Mouse (Mus musculus) liver, postnatal 0 days (tissue): ENCODE data around the gene Inppl1. TPM values are rescaled to one million over a fixed set of nuclear protein-coding genes. Genes with fewer than 3 reads are reported as not detected.
A peak's percentile ranks its signal among the peaks of the same experiment; 100 is the strongest.

Source experiments
- ATAC-seq: fragments of 200-750 bp; cut with Nextera tagmentation; 2 replicates; pipeline ENCODE4 v1.8.0; 2017; ENCODE audit warnings: mild to moderate bottlenecking, moderate library complexity
- DNase-seq: peaks from one replicate; pipeline ENCODE4 v3.0.0-alpha.2; 2016
- H3K27ac ChIP-seq: fragments of 300-500 bp; sonication (generic); 2 replicates; pipeline ENCODE4 v1.5.1; 2014; ENCODE audit warnings: antibody characterized with exemption, moderate library complexity, mild to moderate bottlenecking, low read depth
- H3K27me3 ChIP-seq: fragments of 300-500 bp; sonication (generic); 2 replicates; pipeline ENCODE4 v1.6.1; 2014; ENCODE audit warnings: low read length, control low read depth, mixed read lengths; ENCODE audit not compliant: insufficient read depth
- H3K36me3 ChIP-seq: fragments of 300-500 bp; sonication (generic); replicated peaks from 2 replicates; pipeline ENCODE4 v1.6.1; 2014; ENCODE audit warnings: mild to moderate bottlenecking, control low read depth, low read length, moderate library complexity, mixed read lengths; ENCODE audit not compliant: insufficient read depth
- H3K4me1 ChIP-seq: fragments of 300-500 bp; sonication (generic); 2 replicates; pipeline ENCODE4 v1.6.1; 2014; ENCODE audit warnings: antibody characterized with exemption, mild to moderate bottlenecking, control low read depth; ENCODE audit not compliant: insufficient read depth
- H3K4me2 ChIP-seq: fragments of 300-500 bp; sonication (generic); 2 replicates; pipeline ENCODE4 v1.6.1; 2014; ENCODE audit warnings: low read depth, mild to moderate bottlenecking, low read length, moderate library complexity, mixed read lengths
- H3K4me3 ChIP-seq: fragments of 300-500 bp; sonication (generic); 2 replicates; pipeline ENCODE4 v1.5.1; 2014; ENCODE audit warnings: low read depth, low read length
- H3K9ac ChIP-seq: fragments of 300-500 bp; sonication (generic); replicated peaks from 2 replicates; pipeline ENCODE4 v1.6.1; 2014; ENCODE audit warnings: mild to moderate bottlenecking, moderate library complexity
- H3K9me3 ChIP-seq: fragments of 300-500 bp; sonication (generic); 2 replicates; pipeline ENCODE4 v1.6.1; 2016; ENCODE audit warnings: mild to moderate bottlenecking, control low read depth, low read length, mixed read lengths
- CTCF ChIP-seq: sonication (generic); IDR thresholded peaks from 2 replicates; pipeline ENCODE4 v1.5.1; 2016; ENCODE audit warnings: antibody characterized with exemption, low read depth
- EP300 ChIP-seq: IDR thresholded peaks from 2 replicates; pipeline ENCODE4 v1.6.1; 2016; ENCODE audit warnings: antibody characterized with exemption, low read depth, mild to moderate bottlenecking
- WGBS: fragments of 180-500 bp; shearing (Covaris S2); extraction: QIAGEN DNeasy Blood & Tissue Kit; methylation state at CpG from one replicate; pipeline ENCODE4 v1.1.7; 2014; ENCODE audit not compliant: insufficient replicate concordance; 5-methylcytosine and 5-hydroxymethylcytosine counted together
- polyA plus RNA-seq: library from polyadenylated mRNA; unstranded; fragments of >200 nt; fragmentation: Nextera tagmentation; extraction: Ambion mirVana; gene quantifications from 2 replicates; pipeline ENCODE4 v1.2.1, GENCODE M21; 2015

Gene Inppl1
- polyA plus RNA-seq, 1 experiment from 2014 or later = 5.0 TPM

GRCm38 (mm10) chr7:101823758-101824630, 14.0 kb downstream of the Inppl1 start:
- H3K27me3 ChIP-seq = peaks cover 44% of the 10 kb centered on the region
- H3K9me3 ChIP-seq = no peaks in the 10 kb centered on the region
- peaks cover 11% of the 10 kb centered on the region; the same call in 1 of the 2 replicates for H3K36me3 ChIP-seq
- H3K4me1 ChIP-seq = peaks cover 13% of the 10 kb centered on the region
- H3K4me3 ChIP-seq = no peak overlapping the region
- no peak overlapping the region for H3K9ac ChIP-seq
- TF ChIP-seq CTCF (no peak), EP300 (no peak)
- WGBS = 87% methylated on average over 18 of the region's 18 CpGs
- H3K4me2 ChIP-seq = no peak overlapping the region
- DNase-seq = no peak
- no peak overlapping the region for H3K27ac ChIP-seq
- no peak for ATAC-seq

- no peak overlapping the region for H3K9ac ChIP-seq
- no peaks in the 10 kb centered on the region for H3K9me3 ChIP-seq
- H3K36me3 ChIP-seq = peaks cover 10% of the 10 kb centered on the region; the same call in 1 of the 2 replicates
- TF ChIP-seq CTCF (peak; percentile 44), EP300 (no peak)
- peak; percentile 25 for DNase-seq
- 50% methylated on average over 32 of the region's 32 CpGs for WGBS
- peaks cover 53% of the 10 kb centered on the region for H3K27me3 ChIP-seq
- no peak overlapping the region for H3K4me2 ChIP-seq
- no peak for ATAC-seq
- H3K4me1 ChIP-seq = peaks cover 13% of the 10 kb centered on the region
- H3K4me3 ChIP-seq = no peak overlapping the region
- H3K27ac ChIP-seq = no peak overlapping the region
Observed at GRCm38 (mm10) chr7:101822836-101823757, 14.9 kb downstream of the Inppl1 start.

GRCm38 (mm10) chr7:101821571-101822501, 16.2 kb downstream of the Inppl1 start:
- ATAC-seq (peak; percentile 49), DNase-seq (peak; percentile 29)
- Histone ChIP-seq H3K36me3 (peaks cover 6% of the 10 kb centered on the region; the same call in 1 of the 2 replicates), H3K9ac (peak overlapping the region; percentile 26; the same call in 1 of the 2 replicates), H3K4me2 (peak overlapping the region; percentile 72), H3K4me3 (peak overlapping the region; percentile 40), H3K4me1 (peaks cover 13% of the 10 kb centered on the region), H3K27ac (no peak overlapping the region), H3K9me3 (no peaks in the 10 kb centered on the region), H3K27me3 (peaks cover 66% of the 10 kb centered on the region)
- TF ChIP-seq EP300 = no peak
- 2% methylated on average over 68 of the region's 71 CpGs for WGBS

- Histone ChIP-seq H3K9ac (no peak overlapping the region), H3K36me3 (0 out of 2 replicates have a peak, but pooled peaks cover 3% of the 10 kb centered on the region), H3K9me3 (no peaks in the 10 kb centered on the region), H3K4me1 (peaks cover 13% of the 10 kb centered on the region), H3K4me3 (no peak overlapping the region), H3K27ac (no peak overlapping the region), H3K27me3 (peaks cover 74% of the 10 kb centered on the region), H3K4me2 (peak overlapping the region; percentile 45; the same call in 1 of the 2 replicates)
- 3% methylated on average over 35 of the region's 35 CpGs for WGBS
- DNase-seq (no peak), ATAC-seq (no peak)
- no peak for TF ChIP-seq CTCF
- TF ChIP-seq EP300 = no peak
Observed at GRCm38 (mm10) chr7:101820295-101821030, 17.6 kb downstream of the Inppl1 start.

DNA sequence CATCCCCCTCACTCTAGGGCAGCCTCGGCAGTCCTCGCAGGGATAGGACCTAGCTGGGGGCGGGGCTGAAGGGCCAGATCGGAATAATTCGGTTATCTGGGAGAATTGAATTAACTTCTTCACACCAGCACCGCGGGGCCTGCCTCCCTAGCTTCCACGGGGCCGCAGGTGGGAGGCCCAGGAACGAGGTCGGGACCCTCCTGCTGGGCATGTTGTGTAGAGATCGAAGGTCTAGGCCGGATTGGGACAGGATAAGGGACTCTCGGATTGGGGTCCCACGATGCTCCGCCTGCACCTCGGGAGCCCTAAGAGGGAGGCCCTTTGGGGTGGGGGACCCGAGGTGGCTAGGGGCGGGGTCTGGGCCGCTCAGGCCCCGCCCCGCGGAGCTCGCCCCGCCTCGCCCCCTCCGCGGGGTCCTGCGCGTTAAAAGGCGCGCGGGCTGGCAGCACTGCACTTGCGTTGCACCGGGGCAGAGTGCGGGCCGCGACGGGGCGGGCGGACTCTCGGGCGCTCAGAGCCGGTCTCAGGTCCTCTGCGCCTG, 20.1 kb downstream of the Inppl1 start, which contains the start of gene Phox2a:
Gene Phox2a, plus strand, starts transcription at position 453 of the 541 bp plus-strand sequence.
- H3K9me3 ChIP-seq = 0 out of 2 replicates have a peak, but pooled peaks cover 2% of the 10 kb centered on the region
- ATAC-seq (no peak), DNase-seq (no peak)
- WGBS = 1% methylated on average over 28 of the region's 45 CpGs
- H3K9ac ChIP-seq = no peak within 1 kb of the TSS
- TF ChIP-seq CTCF = no peak
- TF ChIP-seq EP300 = no peak
- H3K27ac ChIP-seq = no peak within 1 kb of the TSS
- peaks cover 13% of the 10 kb centered on the region for H3K4me1 ChIP-seq
- peaks cover 69% of the 10 kb centered on the region for H3K27me3 ChIP-seq
- H3K4me2 ChIP-seq = peak within 1 kb of the TSS; percentile 29
- peak within 1 kb of the TSS; percentile 22; the same call in 1 of the 2 replicates for H3K4me3 ChIP-seq
- no peaks in the 10 kb centered on the region for H3K36me3 ChIP-seq
